Mouse (Mus musculus): ENCODE data around the gene 4930535I16Rik. TPM values are rescaled to one million over a fixed set of nuclear protein-coding genes. Genes with fewer than 3 reads are reported as not detected.

The 4930535I16Rik gene
- polyA plus RNA-seq, 1 experiment from 2014 or later, result not detected

DNA sequence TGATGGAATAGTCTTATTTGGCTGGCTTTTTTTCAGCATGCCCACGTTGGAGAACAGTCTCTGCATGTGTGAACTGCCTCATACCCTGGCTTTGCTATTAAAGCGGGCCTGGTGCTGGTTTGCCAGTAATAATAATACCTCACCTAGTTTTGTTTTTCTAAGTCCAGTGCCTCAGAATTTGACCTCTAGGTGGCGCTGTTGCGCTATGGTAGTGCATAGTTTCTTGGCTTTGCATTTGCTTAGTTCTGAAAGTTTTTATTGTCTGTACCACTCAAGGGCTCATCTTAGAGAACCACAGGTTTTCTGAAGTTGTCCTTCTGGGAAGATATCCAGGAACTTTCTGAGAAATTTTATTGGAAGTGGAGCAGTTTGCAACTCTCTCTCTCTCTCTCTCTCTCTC lies 22.0 kb upstream of the 4930535I16Rik start:
- Histone ChIP-seq H3K4me3 (replicated peaks) (no peak overlapping the region), H3K27ac (no peak overlapping the region), H3K4me1 (replicated peaks) (no peaks in the 10 kb centered on the region), H3K4me2 (replicated peaks) (no peak overlapping the region), H3K9me3 (no peaks in the 10 kb centered on the region), H3K9ac (no peak overlapping the region), H3K27me3 (replicated peaks) (no peaks in the 10 kb centered on the region), H3K36me3 (peaks cover 13% of the 10 kb centered on the region)
- no peak for ATAC-seq
- WGBS, result 8% methylated on average over 4 of the region's 4 CpGs

DNA sequence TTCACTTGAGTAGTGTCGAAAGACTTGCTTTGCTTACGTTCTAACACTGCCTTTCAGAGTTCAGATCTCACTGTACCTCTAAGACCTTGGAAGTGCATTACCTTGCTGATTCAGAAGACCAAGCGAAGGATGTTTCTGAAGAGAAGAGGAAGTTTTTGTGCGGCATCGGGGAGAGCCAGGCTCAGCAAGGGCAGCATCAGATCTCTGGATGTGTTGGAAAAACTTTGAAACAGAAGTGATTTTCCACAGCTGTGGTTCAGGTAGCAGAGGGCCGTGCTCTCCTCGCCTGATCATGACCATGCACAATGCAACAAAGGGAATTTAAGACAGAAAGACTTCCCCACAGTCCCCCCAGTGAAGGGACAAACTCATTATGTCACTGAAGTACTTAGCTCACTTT lies 18.2 kb upstream of the 4930535I16Rik start:
- Histone ChIP-seq H3K4me2 (replicated peaks) (no peak overlapping the region), H3K36me3 (peaks cover 17% of the 10 kb centered on the region)
- ATAC-seq, result no peak

DNA sequence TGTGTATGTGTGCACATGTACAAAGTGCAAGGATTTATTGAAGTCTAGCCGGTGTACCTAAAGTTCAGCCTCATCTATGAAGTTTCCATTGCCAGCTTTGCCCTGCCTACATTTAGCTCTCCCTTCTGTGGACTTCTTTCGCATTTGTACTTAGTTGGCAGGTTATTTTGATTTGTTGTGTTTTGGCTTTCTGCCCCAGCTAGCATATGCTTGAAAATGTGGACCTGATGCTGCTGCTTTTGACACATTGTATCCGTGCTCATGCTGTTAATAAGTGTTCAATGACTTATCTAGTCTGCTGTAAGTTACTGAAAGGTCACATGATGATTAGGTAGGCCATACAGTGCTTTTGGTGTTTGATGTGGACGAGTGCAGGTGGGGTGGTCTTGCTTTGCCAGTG lies 16.5 kb upstream of the 4930535I16Rik start:
- Histone ChIP-seq H3K27me3 (replicated peaks) (no peaks in the 10 kb centered on the region), H3K36me3 (peaks cover 24% of the 10 kb centered on the region), H3K4me3 (replicated peaks) (no peak overlapping the region), H3K27ac (no peak overlapping the region), H3K9ac (no peak overlapping the region), H3K4me1 (replicated peaks) (no peaks in the 10 kb centered on the region), H3K4me2 (replicated peaks) (no peak overlapping the region), H3K9me3 (no peaks in the 10 kb centered on the region)
- 85% methylated on average over 4 of the region's 4 CpGs for WGBS
- ATAC-seq, result no peak

More for the DNA sequence above, 18.2 kb upstream of the 4930535I16Rik start:
- no peaks in the 10 kb centered on the region for H3K9me3 ChIP-seq
- H3K4me1 ChIP-seq (replicated peaks), result no peaks in the 10 kb centered on the region
- WGBS, result 91% methylated on average over 7 of the region's 7 CpGs
- no peak overlapping the region for H3K9ac ChIP-seq
- no peaks in the 10 kb centered on the region for H3K27me3 ChIP-seq (replicated peaks)
- no peak overlapping the region for H3K27ac ChIP-seq
- H3K4me3 ChIP-seq (replicated peaks), result no peak overlapping the region

DNA sequence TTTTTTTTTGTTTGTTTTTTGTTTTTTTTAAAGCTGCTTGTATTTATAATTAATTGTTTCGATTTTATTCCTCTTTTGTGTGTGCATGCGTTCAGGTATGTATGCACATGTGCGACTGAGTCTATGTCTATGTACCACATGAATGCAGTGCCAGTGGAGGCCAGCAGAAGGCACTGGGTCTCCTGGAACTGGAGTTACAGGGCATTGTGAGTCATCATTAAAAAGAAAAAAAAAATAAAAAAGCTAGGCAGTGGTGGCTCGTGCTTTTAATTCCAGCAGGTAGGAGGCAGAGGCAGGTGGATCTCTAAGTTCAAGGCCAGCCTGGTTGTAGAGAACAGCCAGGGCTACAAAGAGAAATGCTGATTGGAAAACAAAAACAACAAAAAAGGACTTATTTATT lies 12.2 kb upstream of the 4930535I16Rik start:
- no peak overlapping the region for H3K4me2 ChIP-seq (replicated peaks)
- H3K36me3 ChIP-seq, result peaks cover 16% of the 10 kb centered on the region
- H3K27ac ChIP-seq, result no peak overlapping the region
- no peak overlapping the region for H3K9ac ChIP-seq
- no peaks in the 10 kb centered on the region for H3K27me3 ChIP-seq (replicated peaks)
- 96% methylated on average over 4 of the region's 4 CpGs for WGBS
- no peak for ATAC-seq
- no peaks in the 10 kb centered on the region for H3K4me1 ChIP-seq (replicated peaks)
- H3K4me3 ChIP-seq (replicated peaks), result no peak overlapping the region
- H3K9me3 ChIP-seq, result no peaks in the 10 kb centered on the region

DNA sequence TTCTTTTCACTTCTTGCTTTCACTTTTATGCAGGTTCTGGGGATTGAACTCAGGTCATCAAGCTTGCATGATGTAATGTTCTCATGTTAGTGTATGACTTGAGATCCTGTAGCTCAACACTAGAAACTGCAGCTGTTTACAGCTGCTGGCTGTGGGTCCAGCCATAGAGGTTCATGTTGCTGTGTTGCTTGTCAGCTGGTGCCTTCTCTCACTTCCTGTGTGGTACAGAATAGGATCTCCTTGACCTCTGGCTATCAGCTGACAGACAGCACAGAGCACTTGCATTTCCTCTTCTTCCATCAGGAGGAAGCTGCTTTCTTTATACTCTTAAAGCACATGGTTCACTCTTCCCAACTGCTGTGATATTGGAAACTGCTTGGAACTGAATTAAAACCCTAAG lies 10.1 kb upstream of the 4930535I16Rik start:
- peaks cover 24% of the 10 kb centered on the region for H3K36me3 ChIP-seq

DNA sequence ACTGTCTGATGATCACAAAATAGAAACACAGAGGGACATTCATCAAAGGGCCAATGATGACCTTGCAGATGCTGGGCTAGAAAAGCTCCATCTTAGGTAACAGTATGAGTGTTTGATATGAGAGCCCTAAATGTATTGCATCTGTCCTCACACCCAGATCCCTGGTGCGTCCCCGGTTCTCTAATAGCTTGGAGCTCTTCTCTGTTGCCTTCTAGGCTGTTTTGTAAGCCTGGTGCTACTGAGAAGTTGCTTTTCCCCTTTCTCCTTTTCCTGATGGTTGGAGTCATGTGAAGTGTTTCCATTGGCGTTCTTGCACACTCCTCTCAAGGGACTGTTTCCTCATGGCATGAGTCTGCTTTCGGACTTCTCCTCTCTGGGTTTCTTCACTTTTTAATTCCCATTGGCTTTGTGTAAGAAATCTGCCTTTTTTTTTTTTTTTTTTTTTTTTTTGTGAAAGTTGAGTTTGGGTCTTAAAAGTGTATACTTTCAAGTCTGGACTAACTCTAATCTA lies 3.3 kb upstream of the 4930535I16Rik start:
- H3K36me3 ChIP-seq, result peaks cover 24% of the 10 kb centered on the region
- no peak overlapping the region for H3K27ac ChIP-seq
- WGBS, result 86% methylated on average over 4 of the region's 4 CpGs

More for the DNA sequence above, 10.1 kb upstream of the 4930535I16Rik start:
- Histone ChIP-seq H3K9ac (no peak overlapping the region), H3K9me3 (no peaks in the 10 kb centered on the region), H3K4me1 (replicated peaks) (no peaks in the 10 kb centered on the region), H3K4me3 (replicated peaks) (no peak overlapping the region), H3K27ac (no peak overlapping the region), H3K4me2 (replicated peaks) (no peak overlapping the region), H3K27me3 (replicated peaks) (no peaks in the 10 kb centered on the region)
- ATAC-seq, result no peak

DNA sequence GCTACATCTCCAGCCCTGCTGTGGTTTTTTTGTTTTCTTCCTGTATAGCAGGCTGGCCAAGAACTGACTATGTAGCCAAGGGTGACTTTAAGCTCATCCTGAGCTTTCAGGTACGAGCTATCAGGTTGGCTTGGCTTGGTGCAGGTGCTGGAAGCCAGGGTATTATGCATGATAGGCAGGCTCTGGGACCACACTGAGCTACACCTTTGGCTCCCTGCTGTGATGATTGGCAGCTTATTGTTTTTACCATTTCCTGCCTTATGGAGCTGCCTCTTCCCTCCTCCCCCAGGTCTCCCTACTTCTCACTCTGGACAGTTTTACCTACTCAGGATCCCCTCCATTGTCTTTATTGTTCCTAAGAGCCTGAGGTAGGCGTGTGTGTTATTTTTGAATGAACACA lies 1.0 kb upstream of the 4930535I16Rik start:
- H3K4me3 ChIP-seq (replicated peaks), result peak overlapping the region; percentile 95

More for the DNA sequence above, 3.3 kb upstream of the 4930535I16Rik start:
- no peak overlapping the region for H3K9ac ChIP-seq
- H3K4me1 ChIP-seq (replicated peaks), result peaks cover 10% of the 10 kb centered on the region
- no peaks in the 10 kb centered on the region for H3K9me3 ChIP-seq
- no peak for ATAC-seq
- H3K27me3 ChIP-seq (replicated peaks), result no peaks in the 10 kb centered on the region
- no peak overlapping the region for H3K4me3 ChIP-seq (replicated peaks)
- no peak overlapping the region for H3K4me2 ChIP-seq (replicated peaks)

DNA sequence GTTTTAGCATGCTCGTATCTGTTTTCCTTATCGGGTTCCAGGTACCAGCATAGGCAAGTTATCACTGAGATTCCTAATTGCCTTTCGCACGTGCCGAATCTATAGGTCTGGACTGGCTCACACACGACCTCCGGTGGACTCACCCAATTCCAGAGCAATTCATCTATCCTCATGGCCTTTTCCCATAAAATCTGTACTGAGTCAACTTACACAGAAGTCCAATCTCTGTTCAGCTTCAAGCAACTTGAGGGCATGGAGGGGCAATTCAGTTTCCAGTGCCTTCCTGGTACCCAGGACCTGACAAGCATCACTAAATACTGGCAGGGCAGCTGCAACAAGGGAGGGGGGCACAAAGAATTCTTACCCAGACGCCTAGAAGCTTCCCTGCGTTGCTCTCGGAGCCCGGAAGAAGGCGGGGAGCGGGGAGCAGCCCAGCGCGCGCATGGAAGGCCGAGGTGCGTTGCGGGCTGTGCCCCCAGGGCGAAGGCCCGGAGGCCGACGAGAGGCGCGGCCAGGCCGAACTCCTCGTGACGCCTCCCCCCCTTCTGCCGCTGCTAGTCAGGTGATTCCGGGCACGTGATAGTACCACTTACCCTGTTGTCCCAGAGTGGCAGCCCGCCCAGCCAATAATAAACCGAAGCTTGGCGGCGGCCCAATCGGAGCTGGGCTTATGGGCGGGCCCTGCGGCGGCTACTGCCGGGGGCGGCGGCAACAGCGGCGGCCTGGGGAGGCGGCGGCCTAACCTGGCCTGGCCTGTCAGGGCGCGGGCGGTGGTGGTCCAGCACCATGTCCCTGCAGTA lies 874 bp downstream of the 4930535I16Rik start, which contains the start of gene Rragc:
Gene Rragc, plus strand, starts transcription at position 699 of the 800 bp plus-strand sequence.
- ATAC-seq, result peak; percentile 99
- Histone ChIP-seq H3K27ac (peak within 1 kb of the TSS; percentile 86), H3K27me3 (replicated peaks) (no peaks in the 10 kb centered on the region), H3K4me1 (replicated peaks) (peaks cover 14% of the 10 kb centered on the region), H3K9me3 (no peaks in the 10 kb centered on the region), H3K4me2 (replicated peaks) (peak within 1 kb of the TSS; percentile 77), H3K36me3 (peaks cover 17% of the 10 kb centered on the region), H3K9ac (peak within 1 kb of the TSS; percentile 97), H3K4me3 (replicated peaks) (peak within 1 kb of the TSS; percentile 95)
- under 1% methylated on average over 49 of the region's 49 CpGs for WGBS

More for the DNA sequence above, 1.0 kb upstream of the 4930535I16Rik start:
- WGBS, result 81% methylated on average over 2 of the region's 2 CpGs
- H3K27ac ChIP-seq, result no peak overlapping the region
- peaks cover 16% of the 10 kb centered on the region for H3K36me3 ChIP-seq
- peak overlapping the region; percentile 33; the same call in 1 of the 2 replicates for H3K9ac ChIP-seq
- peaks cover 14% of the 10 kb centered on the region for H3K4me1 ChIP-seq (replicated peaks)
- H3K9me3 ChIP-seq, result no peaks in the 10 kb centered on the region
- no peak for ATAC-seq
- H3K4me2 ChIP-seq (replicated peaks), result peak overlapping the region; percentile 77
- no peaks in the 10 kb centered on the region for H3K27me3 ChIP-seq (replicated peaks)

DNA sequence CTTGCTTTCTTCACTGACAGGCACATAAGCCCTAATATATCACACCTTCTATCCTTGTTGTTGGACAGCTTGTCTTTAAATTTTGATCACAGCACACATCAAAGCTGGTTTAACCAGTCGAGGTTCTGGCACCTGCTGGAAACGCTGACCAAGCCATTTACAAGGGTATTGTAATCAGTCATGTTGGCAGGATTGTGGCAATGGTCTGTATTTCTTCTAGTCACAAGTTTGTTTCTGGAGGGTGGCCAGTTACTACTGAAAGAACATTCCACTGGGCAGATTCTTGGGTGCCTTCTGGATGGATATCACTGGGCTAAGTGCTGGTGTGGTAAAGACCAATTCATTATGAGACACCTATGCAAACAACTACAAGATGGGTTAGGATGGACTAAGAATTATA lies 5.4 kb downstream of the 4930535I16Rik start:
- Histone ChIP-seq H3K27ac (no peak overlapping the region), H3K4me2 (replicated peaks) (no peak overlapping the region), H3K36me3 (peaks cover 7% of the 10 kb centered on the region), H3K27me3 (replicated peaks) (no peaks in the 10 kb centered on the region), H3K9me3 (no peaks in the 10 kb centered on the region), H3K9ac (no peak overlapping the region), H3K4me1 (replicated peaks) (peaks cover 7% of the 10 kb centered on the region), H3K4me3 (replicated peaks) (no peak overlapping the region)
- WGBS, result 61% methylated on average over 2 of the region's 2 CpGs
- no peak for ATAC-seq

DNA sequence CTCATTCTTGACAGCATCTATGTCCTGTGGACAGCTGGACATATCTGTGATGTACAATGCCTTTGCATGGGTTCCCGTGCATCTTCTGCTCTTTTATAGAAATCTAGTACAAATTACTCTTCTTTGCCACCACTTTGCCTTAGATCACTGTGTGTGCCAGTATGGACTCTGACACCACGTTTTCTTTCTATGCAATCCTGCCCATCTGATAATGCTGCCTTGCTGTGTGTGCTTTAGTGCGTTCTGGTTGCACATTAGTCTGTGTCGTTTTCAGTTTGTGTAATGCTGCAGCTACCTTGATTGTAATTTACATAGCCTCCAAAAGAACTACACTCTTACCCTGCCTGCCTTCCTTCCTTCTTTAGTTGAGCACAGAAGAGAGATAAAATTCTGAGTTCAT lies 6.3 kb downstream of the 4930535I16Rik start:
- H3K36me3 ChIP-seq, result peaks cover 7% of the 10 kb centered on the region
- H3K4me1 ChIP-seq (replicated peaks), result peaks cover 7% of the 10 kb centered on the region
- no peak overlapping the region for H3K4me2 ChIP-seq (replicated peaks)
- H3K9me3 ChIP-seq, result no peaks in the 10 kb centered on the region
- no peaks in the 10 kb centered on the region for H3K27me3 ChIP-seq (replicated peaks)
- WGBS, result 81% methylated on average over 4 of the region's 4 CpGs
- H3K27ac ChIP-seq, result no peak overlapping the region
- no peak overlapping the region for H3K4me3 ChIP-seq (replicated peaks)
- no peak overlapping the region for H3K9ac ChIP-seq
- no peak for ATAC-seq

DNA sequence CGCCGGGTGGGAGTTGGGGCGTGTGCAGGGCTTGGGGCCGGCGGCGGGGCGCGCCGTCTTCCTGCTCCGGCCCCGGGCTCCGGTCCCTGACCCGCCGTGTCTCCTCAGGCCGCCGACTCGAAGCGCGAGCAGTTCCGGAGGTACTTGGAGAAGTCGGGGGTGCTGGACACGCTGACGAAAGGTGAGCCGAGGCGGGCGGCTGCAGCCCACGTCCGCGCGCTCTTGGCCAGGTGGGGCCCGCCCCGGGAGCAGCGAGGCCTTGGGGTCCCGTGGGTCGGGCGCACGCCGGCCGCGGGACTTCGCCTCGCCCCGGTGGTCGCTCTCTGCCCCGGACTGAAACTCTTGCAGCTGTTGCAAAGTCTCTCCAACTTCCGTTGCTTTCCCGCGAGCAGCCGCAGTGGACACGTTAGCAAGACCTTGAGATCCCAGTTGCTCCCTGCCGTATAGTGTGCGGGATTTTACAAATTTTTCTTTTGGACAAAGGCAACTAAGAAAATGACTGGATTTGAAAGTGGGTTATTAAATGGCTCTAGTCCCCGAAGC lies 12.6 kb downstream of the 4930535I16Rik start:
- Histone ChIP-seq H3K9ac (peak overlapping the region; percentile 74), H3K4me3 (replicated peaks) (peak overlapping the region; percentile 77), H3K4me1 (replicated peaks) (peaks cover 7% of the 10 kb centered on the region; the same call in 1 of the 2 replicates), H3K27ac (peak overlapping the region; percentile 87), H3K36me3 (no peaks in the 10 kb centered on the region), H3K4me2 (replicated peaks) (peak overlapping the region; percentile 67), H3K27me3 (replicated peaks) (no peaks in the 10 kb centered on the region), H3K9me3 (no peaks in the 10 kb centered on the region)
- no peak for ATAC-seq
- under 1% methylated on average over 43 of the region's 53 CpGs for WGBS

DNA sequence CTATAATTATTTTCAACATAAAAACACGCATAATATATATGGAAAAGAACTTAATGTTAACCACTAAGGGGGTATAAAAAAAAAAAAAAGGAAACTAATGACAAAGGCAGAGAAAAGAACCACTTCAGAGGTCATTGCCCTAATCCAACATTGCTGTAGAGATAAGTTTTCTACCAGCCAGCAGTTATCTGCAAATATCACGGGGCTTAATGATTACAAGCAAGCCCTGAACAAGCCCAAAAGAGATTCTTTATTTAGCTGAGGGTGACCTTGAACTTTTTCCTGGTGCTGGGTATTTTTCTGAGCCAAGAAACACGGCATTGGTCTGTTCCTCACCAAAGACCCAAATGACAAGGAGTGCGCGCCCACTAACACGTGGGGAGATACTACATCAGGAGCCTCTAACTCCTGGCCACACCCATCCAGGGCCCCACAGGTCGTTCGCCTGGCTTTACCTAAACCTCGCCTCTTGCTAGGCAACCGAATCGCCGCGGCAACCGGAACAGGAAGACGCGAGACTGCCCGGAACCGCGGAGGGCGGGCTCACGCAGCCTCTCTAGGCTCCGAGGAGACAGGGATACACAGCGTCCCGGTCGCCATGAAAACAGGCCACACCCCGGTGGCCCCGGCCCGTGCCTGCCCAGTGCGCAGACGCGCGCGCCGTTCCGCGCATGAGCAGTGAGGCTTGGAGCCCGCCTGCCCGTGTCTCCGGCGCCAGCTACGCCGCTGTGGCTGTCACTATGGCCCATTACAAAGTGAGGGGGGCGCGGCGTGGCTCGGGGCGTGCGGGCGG lies 13.3 kb downstream of the 4930535I16Rik start, which contains the start of gene Mycbp:
Gene Mycbp, plus strand, starts transcription at position 500 of the 793 bp plus-strand sequence.
- Histone ChIP-seq H3K36me3 (no peaks in the 10 kb centered on the region), H3K27ac (peak within 1 kb of the TSS; percentile 87), H3K27me3 (replicated peaks) (no peaks in the 10 kb centered on the region), H3K9ac (peak within 1 kb of the TSS; percentile 74), H3K9me3 (no peaks in the 10 kb centered on the region), H3K4me3 (replicated peaks) (peak within 1 kb of the TSS; percentile 77), H3K4me2 (replicated peaks) (peak within 1 kb of the TSS; percentile 67), H3K4me1 (replicated peaks) (peaks cover 7% of the 10 kb centered on the region; the same call in 1 of the 2 replicates)
- peak; percentile 100 for ATAC-seq
- 2% methylated on average over 46 of the region's 49 CpGs for WGBS
